Mouse (Mus musculus): Measurements from ENCODE around the gene Zfp362. TPM values are rescaled to one million over a fixed set of nuclear protein-coding genes. Genes with fewer than 3 reads are reported as not detected.

Gene Zfp362
- total RNA-seq, 4 experiments from 2014 or later, result 10.1 to 13.3 (median 12.3) TPM

GRCm38 (mm10) chr4:128730271-128730670 is 75.6 kb downstream of the Zfp362 start:
- DNase-seq (ENCODE audit: low spot score), result no peak

- no peak for DNase-seq (ENCODE audit: low spot score)
These were observed 76.2 kb downstream of the Zfp362 start for GRCm38 (mm10) chr4:128729709-128730037.

DNA sequence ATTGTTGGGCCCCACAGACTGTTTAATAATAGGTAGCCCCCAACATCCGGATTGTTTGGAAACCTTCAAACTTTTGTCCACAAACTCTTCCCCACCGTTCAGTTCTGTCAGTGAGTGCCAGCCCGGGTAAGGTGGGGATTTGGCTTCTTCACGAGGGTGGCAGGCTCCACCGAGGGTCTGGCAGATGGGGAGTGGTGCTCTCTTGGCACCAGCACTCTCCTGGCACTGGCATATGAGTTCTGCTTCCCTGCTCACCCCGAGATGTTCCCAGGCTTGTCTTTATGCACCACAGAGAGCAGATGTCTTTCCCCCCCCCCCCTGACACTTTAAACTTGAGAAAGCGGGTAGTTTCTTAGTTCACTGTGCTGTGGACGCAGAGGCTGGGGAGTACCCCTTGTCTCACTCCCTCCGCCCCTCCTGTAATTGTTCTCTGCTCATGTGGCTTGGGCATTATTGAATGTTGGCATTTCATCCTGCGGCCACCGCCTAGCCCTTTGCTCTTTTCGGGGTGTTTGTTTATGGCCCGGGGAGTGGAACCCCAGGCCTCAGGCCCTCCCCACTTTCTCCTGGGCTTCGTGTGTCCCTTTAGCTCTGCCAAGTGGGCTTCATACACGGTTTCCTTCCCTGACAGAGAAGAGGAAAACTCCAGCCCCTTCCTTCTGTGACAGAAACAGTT is 76.7 kb downstream of the Zfp362 start:
- no peak for DNase-seq (ENCODE audit: low spot score)

- DNase-seq (ENCODE audit: low spot score), result no peak
These were observed 77.4 kb downstream of the Zfp362 start for GRCm38 (mm10) chr4:128728431-128728851.

DNA sequence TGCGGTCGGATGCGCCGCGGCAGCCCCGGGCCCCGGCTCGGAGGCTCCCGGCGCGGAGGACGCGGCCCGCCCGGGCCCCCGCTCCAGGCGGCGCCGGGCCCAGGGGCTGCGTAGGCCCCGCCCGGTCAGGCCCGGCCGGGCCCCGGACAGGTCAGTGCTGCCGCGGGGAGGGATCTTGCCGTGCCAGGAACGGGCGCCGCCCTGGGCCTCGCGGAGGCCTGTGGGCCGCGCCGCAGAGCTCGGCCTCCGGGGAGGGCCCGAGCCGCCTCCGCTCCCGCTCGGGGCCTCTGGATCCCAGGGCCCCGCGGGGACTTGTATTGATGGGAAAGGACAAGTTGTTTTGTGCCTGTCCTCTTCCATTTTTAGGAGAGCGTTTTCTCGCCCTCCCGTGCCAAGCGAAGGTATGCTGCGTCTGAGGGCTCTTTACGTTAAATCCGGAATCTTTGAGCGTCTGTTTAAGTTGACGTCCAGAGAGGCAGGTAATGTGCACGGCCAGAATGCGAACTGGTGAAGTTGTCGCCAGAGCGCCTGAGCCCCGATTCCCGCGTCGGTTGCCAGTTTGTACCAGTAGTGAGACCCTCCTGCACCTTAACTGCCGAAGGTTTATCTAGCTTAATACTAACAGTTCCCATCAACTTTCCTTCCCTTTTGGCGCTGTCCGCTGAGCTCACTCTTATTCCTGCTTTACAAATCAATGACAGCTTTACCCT is 78.0 kb downstream of the Zfp362 start:
- no peak for DNase-seq (ENCODE audit: low spot score)

DNA sequence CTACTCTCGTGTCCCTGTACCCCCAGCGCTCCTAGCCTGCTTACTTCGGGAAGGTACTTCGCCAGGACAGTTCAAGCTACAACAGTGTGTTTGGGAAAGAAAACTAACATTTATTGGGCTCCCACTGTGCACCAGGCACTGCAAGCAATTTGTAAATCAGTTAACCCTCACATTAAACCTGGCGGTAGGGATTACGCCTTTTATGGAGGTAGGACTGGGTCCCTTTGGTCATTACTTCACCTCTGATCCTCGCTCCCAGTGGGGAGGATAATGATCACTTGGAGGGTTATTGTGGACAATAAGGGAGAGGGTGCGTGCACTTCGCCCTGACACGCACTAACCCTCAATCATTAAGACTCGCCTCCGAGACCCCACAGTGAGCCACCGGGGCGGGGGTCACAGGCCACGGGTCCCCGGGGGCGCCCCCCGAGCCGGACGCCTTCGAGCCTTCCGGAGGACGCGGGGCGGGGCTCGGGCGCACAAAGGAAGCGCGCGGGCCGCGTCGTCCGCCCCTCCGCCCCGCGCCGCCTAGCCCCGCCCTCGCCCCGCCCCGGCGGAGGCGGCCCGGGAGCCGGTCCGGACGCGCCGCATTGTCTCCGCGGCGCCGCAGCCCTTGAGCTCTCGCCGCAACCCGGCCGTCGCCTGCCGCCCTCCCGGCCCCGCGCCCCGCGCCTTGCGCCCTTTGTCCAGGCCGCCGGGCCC is 78.7 kb downstream of the Zfp362 start:
- DNase-seq (ENCODE audit: low spot score), result peak; percentile 77

- DNase-seq (ENCODE audit: low spot score), result peak; percentile 77
These were observed 81.8 kb downstream of the Zfp362 start for GRCm38 (mm10) chr4:128724059-128724458.

DNA sequence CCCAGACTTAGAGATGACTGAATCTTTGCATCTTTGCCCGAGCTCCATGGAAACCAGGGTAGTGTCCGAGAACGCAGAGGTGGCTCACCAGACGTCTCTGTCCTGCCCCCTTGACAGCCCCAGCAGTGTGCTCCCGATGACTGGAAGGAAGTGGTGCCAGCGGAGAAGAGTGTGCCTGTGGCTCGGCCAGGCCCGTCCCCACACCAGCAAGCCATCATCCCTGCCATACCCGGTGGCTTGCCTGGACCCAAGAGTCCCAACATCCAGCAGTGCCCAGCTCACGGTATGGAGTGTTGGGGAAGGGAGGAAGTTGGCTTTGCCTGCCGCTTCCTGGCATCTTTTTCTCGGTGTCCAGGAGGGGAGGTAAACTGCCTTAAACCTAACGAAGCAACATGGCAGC is 82.4 kb downstream of the Zfp362 start:
- DNase-seq (ENCODE audit: low spot score), result no peak

Other genes with a start within 250 kb of the Zfp362 start
- 1 to 10 TPM; 5.2 to 9.1 (median 7.8) TPM for gene Zscan20, start 195.9 kb downstream of the Zfp362 start, total RNA-seq (2022)
- under 1 TPM in 2 of 4 experiments, not detected in 2; 0.28 to 0.29 TPM for gene Tlr12, start 187.4 kb downstream of the Zfp362 start, total RNA-seq (2022)
- gene Phc2, start 151.3 kb downstream of the Zfp362 start, total RNA-seq (2022), result 10 to 100 TPM; 26.8 to 38.7 (median 30.2) TPM
- gene A3galt2, start 50.7 kb downstream of the Zfp362 start, total RNA-seq (2022), result under 1 TPM in 2 of 4 experiments, not detected in 2; 0.09 to 0.11 TPM
- gene Trim62, start 77.5 kb upstream of the Zfp362 start, total RNA-seq (2022), result 1 to 10 TPM in 3 of 4 experiments, under 1 TPM in 1; 0.97 to 1.1 (median 1.0) TPM
- gene Azin2, start 156.4 kb upstream of the Zfp362 start, total RNA-seq (2022), result 1 to 10 TPM; 2.5 to 5.5 (median 3.2) TPM
- 10 to 100 TPM; 58.0 to 66.2 (median 62.3) TPM for gene Ak2, start 185.9 kb upstream of the Zfp362 start, total RNA-seq (2022)

Measured in heart, adult 8-10 months (tissue).